ENCODE assay signal across 15 mouse cellular contexts in genomic region chr2:139757021-139757420, GRCm38 (mm10).
A peak's percentile ranks its signal among the peaks of the same experiment; 100 is the strongest.
DNase-seq lines count a peak whose midpoint lies in the region; ATAC-seq and TF ChIP-seq lines count a peak whose summit lies in the region.
"Had no signal": no experiment of that assay in that cellular context is flagged by ENCODE, and none has a peak within 500 bp of the region (broad histone marks: within the 10 kb centered on the region; RNA-seq: fewer than 3 reads in every experiment).

No protein-coding gene starts in this region.

- DNase-seq in heart, adult 11 months, result peak; percentile 55
- no peak for DNase-seq in heart, postnatal 10 days
- DNase-seq in hindbrain, postnatal 0 days (ENCODE audit: low spot score), result no peak
- DNase-seq in adrenal gland, postnatal 10 days, result no peak
- DNase-seq in frontal cortex, postnatal 10 days (ENCODE audit: low spot score in 2 of 2), result no peak
- DNase-seq in thymus, postnatal 36 days, result no peak
- DNase-seq: adrenal gland, postnatal 14 days; heart, adult 18-20 months; kidney, postnatal 14 days; lung, postnatal 36 days; spleen, adult 18-20 months; thymus, postnatal 4 days had no signal

- no peak overlapping the region for H3K4me3 ChIP-seq in embryonic facial prominence, embryonic 12.5 days
- H3K4me3 ChIP-seq in hindbrain, postnatal 0 days (ENCODE audit: low read length), result no peak overlapping the region
- H3K4me3 ChIP-seq in neural tube, embryonic 12.5 days, result no peak overlapping the region

- H3K9ac ChIP-seq in embryonic facial prominence, embryonic 12.5 days, result no peak overlapping the region
- H3K9ac ChIP-seq in hindbrain, postnatal 0 days (replicated peaks; ENCODE audit: low read length), result no peak overlapping the region
- no peak overlapping the region for H3K9ac ChIP-seq in neural tube, embryonic 12.5 days
- H3K9ac ChIP-seq: liver, embryonic 14.5 days had no signal

- H3K36me3 ChIP-seq in embryonic facial prominence, embryonic 12.5 days, result no peaks in the 10 kb centered on the region
- H3K36me3 ChIP-seq in hindbrain, postnatal 0 days (ENCODE audit: insufficient read depth, low read length), result no peaks in the 10 kb centered on the region
- no peaks in the 10 kb centered on the region for H3K36me3 ChIP-seq in neural tube, embryonic 12.5 days

- ATAC-seq in embryonic facial prominence, embryonic 12.5 days (ENCODE audit: insufficient number of reproducible peaks, insufficient read depth, low FRiP score, low TSS enrichment), result 0 out of 2 replicates have a peak, but pooled peaks have one; percentile 55
- peak; percentile 32; the same call in 1 of the 2 replicates for ATAC-seq in hindbrain, postnatal 0 days
- peak; percentile 74; the same call in 1 of the 2 replicates for ATAC-seq in neural tube, embryonic 12.5 days (ENCODE audit: low FRiP score, low read depth)

- no peaks in the 10 kb centered on the region for H3K27me3 ChIP-seq in embryonic facial prominence, embryonic 12.5 days
- H3K27me3 ChIP-seq in hindbrain, postnatal 0 days (ENCODE audit: insufficient read depth, low read length), result no peaks in the 10 kb centered on the region
- no peaks in the 10 kb centered on the region for H3K27me3 ChIP-seq in neural tube, embryonic 12.5 days (replicated peaks)

- no peak for TF ChIP-seq CTCF in hindbrain, postnatal 0 days (IDR thresholded peaks at IDR 0.05; ENCODE audit: low read depth)

- H3K9me3 ChIP-seq in embryonic facial prominence, embryonic 12.5 days, result no peaks in the 10 kb centered on the region
- H3K9me3 ChIP-seq in hindbrain, postnatal 0 days (ENCODE audit: low read length), result no peaks in the 10 kb centered on the region
- H3K9me3 ChIP-seq in neural tube, embryonic 12.5 days, result no peaks in the 10 kb centered on the region

- 74% methylated on average over 8 of the region's 8 CpGs for WGBS in embryonic facial prominence, embryonic 12.5 days
- 67% methylated on average over 8 of the region's 8 CpGs for WGBS in hindbrain, postnatal 0 days
- WGBS in neural tube, embryonic 12.5 days, result 69% methylated on average over 8 of the region's 8 CpGs

- H3K27ac ChIP-seq in embryonic facial prominence, embryonic 12.5 days, result no peak overlapping the region
- H3K27ac ChIP-seq in hindbrain, postnatal 0 days, result no peak overlapping the region
- no peak overlapping the region for H3K27ac ChIP-seq in neural tube, embryonic 12.5 days
- H3K27ac ChIP-seq: liver, embryonic 14.5 days had no signal

- H3K4me2 ChIP-seq in embryonic facial prominence, embryonic 12.5 days (replicated peaks), result no peak overlapping the region
- no peak overlapping the region for H3K4me2 ChIP-seq in hindbrain, postnatal 0 days (ENCODE audit: low read depth, low read length)
- no peak overlapping the region for H3K4me2 ChIP-seq in neural tube, embryonic 12.5 days (replicated peaks)

- no peaks in the 10 kb centered on the region for H3K4me1 ChIP-seq in embryonic facial prominence, embryonic 12.5 days
- H3K4me1 ChIP-seq in hindbrain, postnatal 0 days (ENCODE audit: insufficient read depth, low read length), result no peaks in the 10 kb centered on the region
- no peaks in the 10 kb centered on the region for H3K4me1 ChIP-seq in neural tube, embryonic 12.5 days

- intact Hi-C loops in heart, postnatal 10 days (cut with DNase I), result no loop called here
